Mouse (Mus musculus): Measurements from ENCODE around the gene Matn3. TPM values are rescaled to one million over a fixed set of nuclear protein-coding genes. Genes with fewer than 3 reads are reported as not detected.

Matn3 gene
- polyA plus RNA-seq, 1 experiment from 2014 or later = 0.04 TPM

GRCm38 (mm10) chr12:8921394-8922368, 26.0 kb upstream of the Matn3 start, which contains the start of gene Laptm4a:
TSS of gene Laptm4a (plus strand) at chr12:8921664.
- no peaks in the 10 kb centered on the region for H3K27me3 ChIP-seq (ENCODE audit: insufficient read depth, low read length)
- H3K4me2 ChIP-seq (ENCODE audit: low read length) = peak within 1 kb of the TSS; percentile 85
- peak within 1 kb of the TSS; percentile 99 for H3K27ac ChIP-seq
- peaks cover 13% of the 10 kb centered on the region; the same call in 1 of the 2 replicates for H3K4me1 ChIP-seq (replicated peaks; ENCODE audit: insufficient read depth, low read length)
- ATAC-seq (replicated peaks; ENCODE audit: low FRiP score, low read depth) = peak; percentile 98
- H3K36me3 ChIP-seq (ENCODE audit: insufficient read depth, low read length) = 0 out of 2 replicates have a peak, but pooled peaks cover 5% of the 10 kb centered on the region
- H3K9ac ChIP-seq (ENCODE audit: low read depth, low read length) = peak within 1 kb of the TSS; percentile 86
- no peaks in the 10 kb centered on the region for H3K9me3 ChIP-seq (replicated peaks; ENCODE audit: low read length)
- under 1% methylated on average over 73 of the region's 73 CpGs for WGBS
- H3K4me3 ChIP-seq (replicated peaks; ENCODE audit: low read depth, low read length) = peak within 1 kb of the TSS; percentile 81
- no peak for TF ChIP-seq CTCF (IDR thresholded peaks at IDR 0.05; ENCODE audit: low read depth)
- DNase-seq (ENCODE audit: low spot score) = peak; percentile 99

- Histone ChIP-seq H3K27me3 (ENCODE audit: insufficient read depth, low read length) (no peaks in the 10 kb centered on the region), H3K4me3 (replicated peaks; ENCODE audit: low read depth, low read length) (peak overlapping the region; percentile 81), H3K9ac (ENCODE audit: low read depth, low read length) (peak overlapping the region; percentile 86), H3K4me2 (ENCODE audit: low read length) (peak overlapping the region; percentile 85), H3K9me3 (replicated peaks; ENCODE audit: low read length) (no peaks in the 10 kb centered on the region), H3K36me3 (ENCODE audit: insufficient read depth, low read length) (0 out of 2 replicates have a peak, but pooled peaks cover 5% of the 10 kb centered on the region), H3K4me1 (replicated peaks; ENCODE audit: insufficient read depth, low read length) (peaks cover 13% of the 10 kb centered on the region; the same call in 1 of the 2 replicates), H3K27ac (peak overlapping the region; percentile 99)
- ATAC-seq (replicated peaks; ENCODE audit: low FRiP score, low read depth) (no peak), DNase-seq (ENCODE audit: low spot score) (no peak)
- no peak for TF ChIP-seq CTCF (IDR thresholded peaks at IDR 0.05; ENCODE audit: low read depth)
- 1% methylated on average over 30 of the region's 30 CpGs for WGBS
Measured at GRCm38 (mm10) chr12:8922369-8923124, 25.2 kb upstream of the Matn3 start.

- H3K9ac ChIP-seq (ENCODE audit: low read depth, low read length) = peak overlapping the region; percentile 86
- peaks cover 13% of the 10 kb centered on the region; the same call in 1 of the 2 replicates for H3K4me1 ChIP-seq (replicated peaks; ENCODE audit: insufficient read depth, low read length)
- no peaks in the 10 kb centered on the region for H3K9me3 ChIP-seq (replicated peaks; ENCODE audit: low read length)
- no peak for TF ChIP-seq CTCF (IDR thresholded peaks at IDR 0.05; ENCODE audit: low read depth)
- ATAC-seq (replicated peaks; ENCODE audit: low FRiP score, low read depth) (no peak), DNase-seq (ENCODE audit: low spot score) (peak; percentile 78)
- H3K4me2 ChIP-seq (ENCODE audit: low read length) = peak overlapping the region; percentile 85
- H3K36me3 ChIP-seq (ENCODE audit: insufficient read depth, low read length) = 0 out of 2 replicates have a peak, but pooled peaks cover 5% of the 10 kb centered on the region
- H3K4me3 ChIP-seq (replicated peaks; ENCODE audit: low read depth, low read length) = peak overlapping the region; percentile 81
- H3K27ac ChIP-seq = peak overlapping the region; percentile 69; the same call in 1 of the 2 replicates
- no peaks in the 10 kb centered on the region for H3K27me3 ChIP-seq (ENCODE audit: insufficient read depth, low read length)
- WGBS = 19% methylated on average over 5 of the region's 5 CpGs
Measured at GRCm38 (mm10) chr12:8923125-8923410, 24.7 kb upstream of the Matn3 start.

GRCm38 (mm10) chr12:8923603-8924002, 24.1 kb upstream of the Matn3 start:
- Histone ChIP-seq H3K4me3 (replicated peaks; ENCODE audit: low read depth, low read length) (peak overlapping the region; percentile 81), H3K9ac (ENCODE audit: low read depth, low read length) (peak overlapping the region; percentile 86; the same call in 1 of the 2 replicates), H3K4me2 (ENCODE audit: low read length) (peak overlapping the region; percentile 85), H3K27me3 (ENCODE audit: insufficient read depth, low read length) (no peaks in the 10 kb centered on the region), H3K27ac (peak overlapping the region; percentile 69; the same call in 1 of the 2 replicates), H3K9me3 (replicated peaks; ENCODE audit: low read length) (no peaks in the 10 kb centered on the region), H3K36me3 (ENCODE audit: insufficient read depth, low read length) (0 out of 2 replicates have a peak, but pooled peaks cover 5% of the 10 kb centered on the region), H3K4me1 (replicated peaks; ENCODE audit: insufficient read depth, low read length) (peaks cover 13% of the 10 kb centered on the region; the same call in 1 of the 2 replicates)
- no peak for ATAC-seq (replicated peaks; ENCODE audit: low FRiP score, low read depth)
- peak; percentile 53 for TF ChIP-seq CTCF (IDR thresholded peaks at IDR 0.05; ENCODE audit: low read depth)
- peak; percentile 64 for DNase-seq (ENCODE audit: low spot score)
- 33% methylated on average over 2 of the region's 2 CpGs for WGBS

GRCm38 (mm10) chr12:8927652-8928051, 20.1 kb upstream of the Matn3 start:
- Histone ChIP-seq H3K4me3 (replicated peaks; ENCODE audit: low read depth, low read length) (no peak overlapping the region), H3K27me3 (ENCODE audit: insufficient read depth, low read length) (no peaks in the 10 kb centered on the region), H3K4me1 (replicated peaks; ENCODE audit: insufficient read depth, low read length) (peaks cover 21% of the 10 kb centered on the region), H3K9me3 (replicated peaks; ENCODE audit: low read length) (no peaks in the 10 kb centered on the region), H3K4me2 (ENCODE audit: low read length) (no peak overlapping the region), H3K9ac (ENCODE audit: low read depth, low read length) (no peak overlapping the region), H3K27ac (no peak overlapping the region), H3K36me3 (ENCODE audit: insufficient read depth, low read length) (0 out of 2 replicates have a peak, but pooled peaks cover 8% of the 10 kb centered on the region)
- WGBS = 73% methylated on average over 3 of the region's 3 CpGs
- no peak for TF ChIP-seq CTCF (IDR thresholded peaks at IDR 0.05; ENCODE audit: low read depth)
- no peak for ATAC-seq (replicated peaks; ENCODE audit: low FRiP score, low read depth)
- no peak for DNase-seq (ENCODE audit: low spot score)

GRCm38 (mm10) chr12:8928766-8929165, 19.0 kb upstream of the Matn3 start:
- Histone ChIP-seq H3K4me1 (replicated peaks; ENCODE audit: insufficient read depth, low read length) (peaks cover 18% of the 10 kb centered on the region), H3K36me3 (ENCODE audit: insufficient read depth, low read length) (0 out of 2 replicates have a peak, but pooled peaks cover 12% of the 10 kb centered on the region), H3K27ac (no peak overlapping the region), H3K9ac (ENCODE audit: low read depth, low read length) (no peak overlapping the region), H3K27me3 (ENCODE audit: insufficient read depth, low read length) (no peaks in the 10 kb centered on the region), H3K4me2 (ENCODE audit: low read length) (no peak overlapping the region), H3K4me3 (replicated peaks; ENCODE audit: low read depth, low read length) (no peak overlapping the region), H3K9me3 (replicated peaks; ENCODE audit: low read length) (no peaks in the 10 kb centered on the region)
- DNase-seq (ENCODE audit: low spot score) (no peak), ATAC-seq (replicated peaks; ENCODE audit: low FRiP score, low read depth) (no peak)
- TF ChIP-seq CTCF (IDR thresholded peaks at IDR 0.05; ENCODE audit: low read depth) = no peak
- 78% methylated on average over 4 of the region's 4 CpGs for WGBS

Measured in kidney, postnatal 0 days (tissue).